In the genomic region with DNA sequence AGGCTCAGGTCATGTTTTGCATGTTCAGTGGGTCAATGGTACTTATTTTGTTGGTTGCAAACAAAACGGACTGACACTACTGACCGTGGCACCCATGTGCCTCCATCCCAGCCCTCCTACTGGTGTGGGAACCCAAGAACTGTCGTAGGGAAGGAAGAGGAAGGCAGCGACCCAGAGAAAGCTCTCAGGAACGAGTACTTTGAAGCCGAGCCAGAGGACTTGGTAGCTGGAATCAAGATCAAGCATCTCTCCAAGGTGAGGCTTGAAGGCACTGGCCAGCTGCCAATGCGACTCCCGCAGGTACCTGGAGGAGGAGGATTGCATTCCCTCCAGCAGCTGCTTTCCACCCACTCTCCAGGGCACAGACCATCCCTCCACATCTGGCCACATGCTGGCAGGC, we compare ENCODE assay signal across 29 mouse cellular contexts. TPM values are rescaled to one million over a fixed set of nuclear protein-coding genes. Genes with fewer than 3 reads are reported as not detected.
DNase-seq lines count a peak whose midpoint lies in the region; ATAC-seq and TF ChIP-seq lines count a peak whose summit lies in the region.
"Had no signal": no experiment of that assay in that cellular context is flagged by ENCODE, and none has a peak within 500 bp of the region (broad histone marks: within the 10 kb centered on the region; RNA-seq: fewer than 3 reads in every experiment).

No protein-coding gene starts in this region.

- H3K4me2 ChIP-seq in lung, embryonic 14.5 days, result no peak overlapping the region
- H3K4me2 ChIP-seq: forebrain, embryonic 13.5 days; heart, embryonic 11.5 days; heart, embryonic 15.5 days; hindbrain, embryonic 13.5 days had no signal

- no peak overlapping the region for H3K9ac ChIP-seq in lung, embryonic 14.5 days
- H3K9ac ChIP-seq: forebrain, embryonic 13.5 days; heart, embryonic 15.5 days; hindbrain, embryonic 13.5 days had no signal

- no peaks in the 10 kb centered on the region for H3K9me3 ChIP-seq in lung, embryonic 14.5 days (ENCODE audit: low read depth, low read length)
- H3K9me3 ChIP-seq: forebrain, embryonic 10.5 days; forebrain, embryonic 13.5 days; heart, embryonic 15.5 days; hindbrain, embryonic 10.5 days; hindbrain, embryonic 13.5 days had no signal

- no peak for ATAC-seq in lung, embryonic 14.5 days (ENCODE audit: insufficient read depth)
- ATAC-seq: forebrain, embryonic 13.5 days; forebrain, embryonic 16.5 days; hindbrain, embryonic 16.5 days had no signal

- H3K4me3 ChIP-seq in lung, embryonic 14.5 days (ENCODE audit: low read depth, low read length), result no peak overlapping the region
- H3K4me3 ChIP-seq: forebrain, embryonic 10.5 days; forebrain, embryonic 13.5 days; heart, embryonic 15.5 days; hindbrain, embryonic 10.5 days; hindbrain, embryonic 13.5 days had no signal

- H3K27me3 ChIP-seq in lung, embryonic 14.5 days (ENCODE audit: insufficient read depth, low read length), result no peaks in the 10 kb centered on the region
- H3K27me3 ChIP-seq: forebrain, embryonic 13.5 days; heart, embryonic 15.5 days; hindbrain, embryonic 13.5 days had no signal

- H3K27ac ChIP-seq in lung, embryonic 14.5 days (ENCODE audit: low read depth), result no peak overlapping the region
- H3K27ac ChIP-seq: forebrain, embryonic 10.5 days; forebrain, embryonic 13.5 days; heart, embryonic 15.5 days; hindbrain, embryonic 10.5 days; hindbrain, embryonic 13.5 days had no signal

- H3K36me3 ChIP-seq in lung, embryonic 14.5 days (ENCODE audit: insufficient read depth), result peaks cover 15% of the 10 kb centered on the region; the same call in 1 of the 2 replicates

- H3K4me1 ChIP-seq in lung, embryonic 14.5 days (ENCODE audit: insufficient read depth), result no peaks in the 10 kb centered on the region
- H3K4me1 ChIP-seq: forebrain, embryonic 10.5 days; forebrain, embryonic 13.5 days; heart, embryonic 15.5 days; hindbrain, embryonic 10.5 days; hindbrain, embryonic 13.5 days had no signal

- 63% methylated on average over 8 of the region's 8 CpGs for WGBS in lung, embryonic 14.5 days

- peak; percentile 77 to 81 for DNase-seq in lung, adult 18-20 months
- DNase-seq in lung, embryonic 14.5 days, result peak; percentile 25
- DNase-seq in lung, postnatal 10 days, result peak; percentile 64
- peak; percentile 80 for DNase-seq in lung, postnatal 36 days
- DNase-seq in ovary, postnatal 36 days (ENCODE audit: low spot score), result no peak
- DNase-seq in adrenal gland, adult 2 months, result no peak
- no peak for DNase-seq in kidney, postnatal 10 days
- DNase-seq: adrenal gland, adult 8-10 months; adrenal gland, postnatal 25 days; B cell, adult 2 months; cerebellum, adult 11-12 months; cerebellum, adult 8-10 months; cerebellum, postnatal 10 days; gastrocnemius, postnatal 10 days; gastrocnemius, postnatal 36 days; heart, postnatal 10 days; heart, postnatal 36 days had no signal

- no peak for TF ChIP-seq CTCF in lung, embryonic 14.5 days (IDR thresholded peaks at IDR 0.05; ENCODE audit: low read depth)

RNA-seq across cellular contexts. Expression of a gene that starts 30.6 kb away (rescaled TPM):
- polyA plus RNA-seq in lung, embryonic 14.5 days (2014; fragmentation: Nextera tagmentation; extraction: Ambion mirVana), result 282 and 292 TPM in 2 replicates
- total RNA-seq in adrenal gland, adult 2 months (2021), result 10 to 100 TPM; 61.4 to 70.3 TPM
- 84.4 and 95.2 TPM in 2 replicates for polyA plus RNA-seq in adrenal gland, adult 2 months (2012; rRNA removed)

RNA-seq across cellular contexts. Expression of a gene that starts 32.0 kb away (rescaled TPM):
- polyA plus RNA-seq in lung, embryonic 14.5 days (2014; fragmentation: Nextera tagmentation; extraction: Ambion mirVana), result 16.2 and 17.4 TPM in 2 replicates
- total RNA-seq in adrenal gland, adult 2 months (2021), result 10 to 100 TPM; 22.8 to 24.0 TPM
- polyA plus RNA-seq in adrenal gland, adult 2 months (2012; rRNA removed), result 26.4 and 33.6 TPM in 2 replicates

RNA-seq across cellular contexts. Expression of a gene that starts 32.9 kb away (rescaled TPM):
- not detected in 2 replicates for polyA plus RNA-seq in lung, embryonic 14.5 days (2014; fragmentation: Nextera tagmentation; extraction: Ambion mirVana)
- total RNA-seq in adrenal gland, adult 2 months (2021), result under 1 TPM; 0.09 to 0.10 TPM
- polyA plus RNA-seq in adrenal gland, adult 2 months (2012; rRNA removed), result not detected in 2 replicates
- total RNA-seq: gastrocnemius, adult 18-20 months; gastrocnemius, postnatal 36 days; granulocyte monocyte progenitor cell, adult 5-6 weeks; heart, postnatal 10 days had no signal
- polyA plus RNA-seq: embryonic facial prominence, embryonic 11.5 days; embryonic facial prominence, embryonic 14.5 days; forebrain, embryonic 10.5 days; heart, embryonic 15.5 days; hindbrain, embryonic 10.5 days had no signal

RNA-seq across cellular contexts. Expression of a gene that starts 42.7 kb away (rescaled TPM):
- polyA plus RNA-seq in lung, embryonic 14.5 days (2014; fragmentation: Nextera tagmentation; extraction: Ambion mirVana), result 79.8 and 80.8 TPM in 2 replicates
- total RNA-seq in adrenal gland, adult 2 months (2021), result 100 to 1,000 TPM; 303 to 325 TPM
- polyA plus RNA-seq in adrenal gland, adult 2 months (2012; rRNA removed), result 163 and 182 TPM in 2 replicates

RNA-seq across cellular contexts. Expression of a gene that starts 59.1 kb away (rescaled TPM):
- 1.8 and 2.6 TPM in 2 replicates for polyA plus RNA-seq in lung, embryonic 14.5 days (2014; fragmentation: Nextera tagmentation; extraction: Ambion mirVana)
- total RNA-seq in adrenal gland, adult 2 months (2021), result 1 to 10 TPM; 2.1 to 3.7 TPM
- 1.8 and 4.1 TPM in 2 replicates for polyA plus RNA-seq in adrenal gland, adult 2 months (2012; rRNA removed)

Comparison
In these comparisons a context has a peak if more than half of its experiments do, and no peak if none do; other contexts are left out.
1. DNase-seq: peak in lung, adult 18-20 months (2 of 2), lung, embryonic 14.5 days (single experiment), lung, postnatal 10 days (single experiment) and lung, postnatal 36 days (single experiment); none in ovary, postnatal 36 days (single experiment), adrenal gland, adult 2 months (single experiment) and kidney, postnatal 10 days (single experiment).